Mouse (Mus musculus) retina, postnatal 1 day (tissue): ENCODE data around the gene Prl7a2.

ENCODE experiments used
- DNase-seq: peaks from one replicate; pipeline ENCODE4 v3.0.0-alpha.2; 2012

Prl7a2 gene

DNA sequence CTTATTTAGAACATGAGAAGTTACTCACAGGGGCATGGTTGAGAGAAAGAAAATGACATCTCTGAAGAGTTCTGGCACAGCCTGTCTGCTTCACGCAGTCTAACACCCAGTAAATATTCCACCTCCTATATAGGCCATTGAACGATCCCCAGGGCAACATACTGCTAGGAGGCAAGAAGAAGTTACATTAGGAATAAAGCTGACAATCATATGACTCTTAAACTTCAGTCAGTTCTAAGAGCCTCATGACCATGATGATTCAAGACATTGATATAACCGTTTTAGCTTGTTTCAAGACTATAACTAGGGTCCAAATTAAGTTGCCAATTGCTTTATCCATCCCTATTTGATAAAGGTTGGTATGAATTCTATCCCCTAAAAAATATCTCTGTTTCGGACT is at the start of gene Prl7a2:
Gene Prl7a2, minus strand, starts transcription at position 101 of the 400 bp plus-strand sequence.
- no peak for DNase-seq

DNA sequence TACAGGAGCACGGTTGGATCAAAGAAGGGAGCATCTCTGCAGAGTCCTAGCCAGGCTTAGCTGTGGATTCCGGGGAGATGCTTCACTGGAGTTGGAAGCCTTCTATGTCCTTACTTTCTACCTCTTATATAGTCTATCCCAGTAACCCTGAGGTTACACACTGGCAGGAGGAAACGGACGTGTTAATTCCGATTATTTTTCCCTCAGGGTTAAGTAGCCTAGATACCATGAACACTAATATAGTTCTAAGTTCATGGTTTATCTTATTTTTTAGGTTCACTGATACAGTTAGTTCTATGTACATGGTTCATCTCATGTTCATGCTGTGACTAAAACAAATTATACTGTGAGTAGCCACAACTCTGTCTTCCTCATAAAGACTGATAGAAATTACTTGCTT is 48.8 kb upstream of the Prl7a2 start, which contains the start of gene Prl7d1:
Gene Prl7d1, minus strand, starts transcription at position 101 of the 400 bp plus-strand sequence.
- DNase-seq = no peak

DNA sequence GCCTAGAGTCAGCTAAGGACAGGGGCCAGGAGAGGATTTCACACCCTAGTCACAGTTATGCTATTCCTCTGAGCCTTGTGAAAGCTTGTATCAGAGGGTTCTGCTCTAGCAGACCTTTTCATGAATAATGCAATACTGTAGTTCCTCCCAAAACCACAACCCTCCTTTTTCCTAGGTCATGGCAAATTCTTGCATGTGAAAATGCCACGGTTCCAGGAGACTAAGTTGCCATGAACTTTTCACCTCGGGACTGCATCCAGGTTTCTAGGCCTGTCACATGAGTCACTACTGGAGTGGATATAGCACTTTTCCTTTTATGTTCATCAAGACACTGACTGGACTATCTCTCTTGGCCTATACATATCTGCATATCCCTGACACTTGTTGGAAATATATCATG is 38.7 kb upstream of the Prl7a2 start:
- no peak for DNase-seq

DNA sequence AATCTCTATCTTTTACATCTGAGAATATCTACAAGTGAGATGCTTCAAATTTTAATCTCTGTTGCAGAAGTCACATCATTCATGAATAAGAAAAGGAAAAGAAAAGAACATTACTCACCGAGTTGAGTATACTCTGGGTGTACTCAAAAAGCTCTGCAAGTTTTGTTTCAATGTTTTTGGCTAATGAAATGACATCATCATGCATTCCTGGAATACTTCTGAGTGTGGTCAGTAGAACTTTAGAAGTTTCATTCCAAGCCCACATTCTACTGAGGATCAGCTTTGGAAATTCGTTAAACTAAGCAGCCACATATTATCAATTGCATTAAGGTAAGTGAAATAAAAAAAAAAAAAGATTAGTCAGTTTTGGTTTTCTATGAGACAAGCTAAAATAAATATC is 7.1 kb downstream of the Prl7a2 start:
- no peak for DNase-seq

DNA sequence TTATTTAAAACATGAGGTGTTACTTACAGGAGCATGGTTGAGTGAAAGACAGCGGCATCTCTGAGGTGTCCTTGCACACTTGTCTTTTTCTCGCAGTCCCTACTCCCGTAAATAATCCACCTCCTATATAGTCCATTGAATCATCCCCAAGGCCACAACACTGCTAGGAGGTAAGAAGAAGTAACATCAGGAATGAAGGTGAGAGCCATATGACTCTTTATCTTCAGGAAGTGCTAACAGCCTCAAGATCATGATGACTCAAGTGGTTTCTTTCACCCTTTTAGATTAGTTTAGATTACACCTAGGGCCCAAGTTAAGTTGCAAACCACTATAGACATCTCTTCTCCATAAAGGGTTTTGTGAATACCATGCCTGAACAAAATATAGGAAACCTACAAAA is 25.4 kb downstream of the Prl7a2 start, which contains the start of gene Prl7a1:
Gene Prl7a1, minus strand, starts transcription at position 101 of the 400 bp plus-strand sequence.
- DNase-seq = no peak

DNA sequence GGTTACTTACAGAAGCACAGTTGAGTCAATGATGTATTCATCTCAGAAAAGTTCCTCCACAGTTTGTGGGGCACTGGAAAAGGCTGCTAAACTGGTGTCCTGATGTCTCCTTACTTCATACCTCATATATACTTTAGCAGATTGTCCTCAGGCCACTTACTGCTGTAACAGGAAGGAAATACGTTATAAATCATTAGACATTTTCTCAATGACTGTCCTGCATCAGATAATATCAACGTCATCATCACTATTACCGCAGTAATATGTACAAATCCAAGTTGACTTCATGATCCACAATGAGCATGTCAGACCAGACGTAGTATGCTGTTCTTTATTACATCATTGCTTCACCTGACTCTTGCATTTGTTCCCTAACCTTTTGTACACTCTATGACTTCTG is 57.4 kb downstream of the Prl7a2 start, which contains the start of gene Prl7b1:
Gene Prl7b1, minus strand, starts transcription at position 101 of the 400 bp plus-strand sequence.
- DNase-seq = no peak
